In genomic region chr10:42174283-42174682, GRCm38 (mm10) we compare ENCODE assay signal across 20 mouse cellular contexts.
"Had no signal": no experiment of that assay in that cellular context is flagged by ENCODE, and none has a peak within 500 bp of the region (broad histone marks: within the 10 kb centered on the region; RNA-seq: fewer than 3 reads in every experiment).

No protein-coding gene starts in this region.

- H3K9ac ChIP-seq: limb, embryonic 13.5 days; liver, embryonic 12.5 days; liver, embryonic 15.5 days; lung, embryonic 15.5 days; midbrain, embryonic 13.5 days; neural tube, embryonic 13.5 days; stomach, embryonic 15.5 days had no signal

- H3K4me3 ChIP-seq: limb, embryonic 13.5 days; liver, embryonic 12.5 days; liver, embryonic 15.5 days; lung, embryonic 15.5 days; megakaryocyte, embryonic 14.5 days; midbrain, embryonic 10.5 days; midbrain, embryonic 13.5 days; neural tube, embryonic 13.5 days; stomach, embryonic 15.5 days had no signal

- H3K4me2 ChIP-seq: limb, embryonic 13.5 days; liver, embryonic 12.5 days; liver, embryonic 15.5 days; lung, embryonic 15.5 days; midbrain, embryonic 13.5 days; neural tube, embryonic 13.5 days; stomach, embryonic 15.5 days had no signal

- H3K27ac ChIP-seq: limb, embryonic 13.5 days; liver, embryonic 12.5 days; liver, embryonic 15.5 days; lung, embryonic 15.5 days; midbrain, embryonic 10.5 days; midbrain, embryonic 13.5 days; neural tube, embryonic 13.5 days; stomach, embryonic 15.5 days had no signal

- ATAC-seq: liver, embryonic 12.5 days; midbrain, embryonic 13.5 days had no signal

- H3K9me3 ChIP-seq: limb, embryonic 13.5 days; liver, embryonic 12.5 days; liver, embryonic 15.5 days; lung, embryonic 15.5 days; megakaryocyte, embryonic 14.5 days; midbrain, embryonic 10.5 days; midbrain, embryonic 13.5 days; neural tube, embryonic 13.5 days; stomach, embryonic 15.5 days had no signal

- H3K36me3 ChIP-seq: lung, embryonic 15.5 days; midbrain, embryonic 10.5 days; midbrain, embryonic 13.5 days; neural tube, embryonic 13.5 days; stomach, embryonic 15.5 days had no signal

- H3K27me3 ChIP-seq: limb, embryonic 13.5 days; liver, embryonic 15.5 days; lung, embryonic 15.5 days; megakaryocyte, embryonic 14.5 days; midbrain, embryonic 13.5 days; neural tube, embryonic 13.5 days; stomach, embryonic 15.5 days had no signal

- DNase-seq: kidney, adult 18-20 months; kidney, adult 9 months; kidney, postnatal 14 days; kidney, postnatal 4 days; liver; lung, adult 18-20 months; lung, postnatal 10 days; lung, postnatal 36 days; right cerebral cortex, postnatal 25 days; spleen, adult 18-20 months; thymus, postnatal 25 days had no signal
